30 mouse cellular contexts compared by ENCODE assay signal in the genomic region with DNA sequence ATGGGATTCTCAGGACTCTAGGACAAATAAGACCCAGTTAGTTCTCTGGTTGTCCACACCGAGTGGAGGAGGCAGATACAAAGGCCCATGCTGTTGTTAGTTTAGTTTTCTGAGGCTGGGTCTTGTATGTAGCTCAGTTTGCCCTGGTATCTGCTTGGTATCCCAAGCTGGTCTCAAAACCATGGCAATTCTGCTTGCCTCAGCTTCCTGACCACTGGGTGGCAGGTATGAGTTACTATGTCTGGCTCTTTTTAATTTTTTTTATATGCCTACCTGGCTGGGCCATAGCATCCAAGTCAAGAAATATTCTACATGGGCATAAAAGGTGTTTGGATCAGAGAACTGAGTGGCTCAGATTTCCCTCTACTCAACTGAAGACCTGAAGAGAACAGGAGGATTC.
DNase-seq lines count a peak whose midpoint lies in the region; ATAC-seq and TF ChIP-seq lines count a peak whose summit lies in the region.
"Had no signal": no experiment of that assay in that cellular context is flagged by ENCODE, and none has a peak within 500 bp of the region (broad histone marks: within the 10 kb centered on the region; RNA-seq: fewer than 3 reads in every experiment).

No protein-coding gene starts in this region.

- ATAC-seq in hindbrain, postnatal 0 days = no peak
- ATAC-seq in midbrain, embryonic 14.5 days (ENCODE audit: low FRiP score, low TSS enrichment) = no peak
- ATAC-seq in midbrain, embryonic 11.5 days (ENCODE audit: low FRiP score) = no peak
- ATAC-seq in Patski = no peak
- ATAC-seq in activated CD4-positive, CD25-positive, alpha-beta regulatory T cell, adult 4 months = no peak
- ATAC-seq: forebrain, embryonic 14.5 days; hindbrain, embryonic 16.5 days; intestine, embryonic 15.5 days; lung, postnatal 0 days; midbrain, embryonic 16.5 days had no signal

- 85% methylated on average over 1 of the region's 1 CpGs for WGBS in hindbrain, postnatal 0 days
- 76% methylated on average over 1 of the region's 1 CpGs for WGBS in hindbrain, embryonic 10.5 days
- 83% methylated on average over 1 of the region's 1 CpGs for WGBS in midbrain, embryonic 14.5 days
- 67% methylated on average over 1 of the region's 1 CpGs for WGBS in midbrain, embryonic 11.5 days

- H3K27ac ChIP-seq in hindbrain, postnatal 0 days = no peak overlapping the region
- H3K27ac ChIP-seq in hindbrain, embryonic 10.5 days = no peak overlapping the region
- H3K27ac ChIP-seq in midbrain, embryonic 14.5 days (replicated peaks; ENCODE audit: low read depth, low read length) = no peak overlapping the region
- H3K27ac ChIP-seq in midbrain, embryonic 11.5 days (ENCODE audit: low read depth, low read length) = no peak overlapping the region
- H3K27ac ChIP-seq: embryonic facial prominence, embryonic 12.5 days; heart, embryonic 13.5 days; intestine, embryonic 15.5 days; limb, embryonic 13.5 days; macrophage; neural tube, embryonic 12.5 days had no signal

- no peak overlapping the region for H3K4me3 ChIP-seq in hindbrain, postnatal 0 days (ENCODE audit: low read length)
- no peak overlapping the region for H3K4me3 ChIP-seq in hindbrain, embryonic 10.5 days
- H3K4me3 ChIP-seq in midbrain, embryonic 14.5 days (replicated peaks; ENCODE audit: low read depth, low read length) = no peak overlapping the region
- H3K4me3 ChIP-seq in midbrain, embryonic 11.5 days (ENCODE audit: low read depth, low read length) = no peak overlapping the region
- H3K4me3 ChIP-seq: embryonic facial prominence, embryonic 12.5 days; heart, embryonic 13.5 days; intestine, embryonic 15.5 days; limb, embryonic 13.5 days; myocyte; neural tube, embryonic 12.5 days had no signal

- no peaks in the 10 kb centered on the region for H3K36me3 ChIP-seq in hindbrain, postnatal 0 days (ENCODE audit: insufficient read depth, low read length)
- no peaks in the 10 kb centered on the region for H3K36me3 ChIP-seq in hindbrain, embryonic 10.5 days
- H3K36me3 ChIP-seq in midbrain, embryonic 14.5 days (ENCODE audit: control insufficient read depth, insufficient read depth, low read length) = no peaks in the 10 kb centered on the region
- no peaks in the 10 kb centered on the region for H3K36me3 ChIP-seq in midbrain, embryonic 11.5 days (ENCODE audit: control insufficient read depth, insufficient read depth, low read length)
- H3K36me3 ChIP-seq: embryonic facial prominence, embryonic 12.5 days; heart, embryonic 13.5 days; intestine, embryonic 15.5 days; limb, embryonic 13.5 days; neural tube, embryonic 12.5 days had no signal

- DNase-seq in hindbrain, postnatal 0 days (ENCODE audit: low spot score) = no peak
- DNase-seq in hindbrain, embryonic 10.5 days (ENCODE audit: low spot score) = no peak
- peak; percentile 26 for DNase-seq in midbrain, embryonic 14.5 days
- no peak for DNase-seq in midbrain, embryonic 11.5 days (ENCODE audit: low spot score, missing footprints)
- no peak for DNase-seq in Patski (ENCODE audit: low read depth, low spot score)
- DNase-seq in thymus, postnatal 4 days = no peak
- DNase-seq: adrenal gland, adult 8-10 months; cerebellum, adult 11 months; cerebellum, adult 9-10 months; cerebellum, postnatal 36 days; embryo, embryonic 11 days; heart, postnatal 10 days; kidney, adult 9 months; kidney, postnatal 10 days; layer of hippocampus, adult 9-11 months; right cerebral cortex, adult 18-20 months; spleen, adult 18-20 months had no signal

- H3K27me3 ChIP-seq in hindbrain, postnatal 0 days (ENCODE audit: insufficient read depth, low read length) = no peaks in the 10 kb centered on the region
- H3K27me3 ChIP-seq in hindbrain, embryonic 10.5 days (ENCODE audit: insufficient read depth, poor library complexity, severe bottlenecking) = no peaks in the 10 kb centered on the region
- H3K27me3 ChIP-seq in midbrain, embryonic 14.5 days (ENCODE audit: control insufficient read depth, insufficient read depth, low read length) = 0 out of 2 replicates have a peak, but pooled peaks cover 3% of the 10 kb centered on the region
- H3K27me3 ChIP-seq in midbrain, embryonic 11.5 days (ENCODE audit: control insufficient read depth, insufficient read depth, low read length) = no peaks in the 10 kb centered on the region
- H3K27me3 ChIP-seq in Patski = no peaks in the 10 kb centered on the region
- H3K27me3 ChIP-seq: embryonic facial prominence, embryonic 12.5 days; intestine, embryonic 15.5 days; neural tube, embryonic 12.5 days had no signal

- CTCF ChIA-PET in Patski (lab: Charles Lee) = no interaction called here

- POLR2A ChIA-PET in Patski (lab: Charles Lee) = no interaction called here

- H3K4me1 ChIP-seq in hindbrain, postnatal 0 days (ENCODE audit: insufficient read depth, low read length) = no peaks in the 10 kb centered on the region
- 0 out of 2 replicates have a peak, but pooled peaks cover 4% of the 10 kb centered on the region for H3K4me1 ChIP-seq in hindbrain, embryonic 10.5 days (replicated peaks)
- H3K4me1 ChIP-seq in midbrain, embryonic 14.5 days (ENCODE audit: control insufficient read depth, insufficient read depth, low read length) = no peaks in the 10 kb centered on the region
- H3K4me1 ChIP-seq in midbrain, embryonic 11.5 days (ENCODE audit: control insufficient read depth, insufficient read depth, low read length) = no peaks in the 10 kb centered on the region; the same call in 1 of the 2 replicates
- H3K4me1 ChIP-seq: embryonic facial prominence, embryonic 12.5 days; heart, embryonic 13.5 days; intestine, embryonic 15.5 days; limb, embryonic 13.5 days; neural tube, embryonic 12.5 days had no signal

- no peak overlapping the region for H3K4me2 ChIP-seq in hindbrain, postnatal 0 days (ENCODE audit: low read depth, low read length)
- no peak overlapping the region for H3K4me2 ChIP-seq in midbrain, embryonic 14.5 days (ENCODE audit: low read length)
- no peak overlapping the region for H3K4me2 ChIP-seq in midbrain, embryonic 11.5 days
- H3K4me2 ChIP-seq: embryonic facial prominence, embryonic 12.5 days; heart, embryonic 13.5 days; intestine, embryonic 15.5 days; limb, embryonic 13.5 days; liver, embryonic 11.5 days; neural tube, embryonic 12.5 days had no signal

- no peak overlapping the region for H3K9ac ChIP-seq in hindbrain, postnatal 0 days (replicated peaks; ENCODE audit: low read length)
- no peak overlapping the region for H3K9ac ChIP-seq in midbrain, embryonic 14.5 days (replicated peaks; ENCODE audit: low read length)
- no peak overlapping the region for H3K9ac ChIP-seq in midbrain, embryonic 11.5 days (ENCODE audit: low read length)
- H3K9ac ChIP-seq: embryonic facial prominence, embryonic 12.5 days; heart, embryonic 13.5 days; intestine, embryonic 15.5 days; limb, embryonic 13.5 days; neural tube, embryonic 12.5 days had no signal

- in situ Hi-C loops in Patski (cut with MboI; ENCODE audit: low pct_unique_long_range_greater_than_20kb) = loop anchor here (25.0 kb wide), 1 partner anchor 1245 kb away; no protein-coding TSS in a partner anchor

- H3K9me3 ChIP-seq in hindbrain, postnatal 0 days (ENCODE audit: low read length) = no peaks in the 10 kb centered on the region
- H3K9me3 ChIP-seq in hindbrain, embryonic 10.5 days = no peaks in the 10 kb centered on the region
- no peaks in the 10 kb centered on the region for H3K9me3 ChIP-seq in midbrain, embryonic 14.5 days (ENCODE audit: control insufficient read depth, low read length)
- H3K9me3 ChIP-seq in midbrain, embryonic 11.5 days (ENCODE audit: control insufficient read depth, low read length) = no peaks in the 10 kb centered on the region
- H3K9me3 ChIP-seq: embryonic facial prominence, embryonic 12.5 days; heart, embryonic 13.5 days; intestine, embryonic 15.5 days; limb, embryonic 13.5 days; neural tube, embryonic 12.5 days had no signal

- peak; percentile 30; the same call in 1 of the 2 replicates for TF ChIP-seq CTCF in hindbrain, postnatal 0 days (IDR thresholded peaks at IDR 0.05; ENCODE audit: low read depth)
- peak; percentile 16 for TF ChIP-seq CTCF in Patski (IDR thresholded peaks at IDR 0.05)
